30 mouse cellular contexts compared by ENCODE assay signal in genomic region chr8:84303951-84304350, GRCm38 (mm10). TPM values are rescaled to one million over a fixed set of nuclear protein-coding genes. Genes with fewer than 3 reads are reported as not detected.
DNase-seq lines count a peak whose midpoint lies in the region; ATAC-seq and TF ChIP-seq lines count a peak whose summit lies in the region.
"Had no signal": no experiment of that assay in that cellular context is flagged by ENCODE, and none has a peak within 500 bp of the region (broad histone marks: within the 10 kb centered on the region; RNA-seq: fewer than 3 reads in every experiment).

No protein-coding gene starts in this region.

- H3K27ac ChIP-seq in heart, adult 2 months: peak overlapping the region; percentile 33; the same call in 1 of the 2 replicates
- H3K27ac ChIP-seq in lung, postnatal 0 days (ENCODE audit: low read length): no peak overlapping the region
- peak overlapping the region; percentile 59; the same call in 1 of the 2 replicates for H3K27ac ChIP-seq in heart, embryonic 12.5 days (ENCODE audit: poor library complexity, severe bottlenecking)
- H3K27ac ChIP-seq in intestine, embryonic 16.5 days (ENCODE audit: low read length): no peak overlapping the region
- H3K27ac ChIP-seq: hindbrain, postnatal 0 days; liver, embryonic 13.5 days; midbrain, embryonic 12.5 days; neural tube, embryonic 12.5 days; stomach, postnatal 0 days had no signal

- 42% methylated on average over 2 of the region's 2 CpGs for whole genome bisulfite sequencing in heart, adult 2 months
- 63% methylated on average over 2 of the region's 2 CpGs for WGBS in lung, postnatal 0 days
- 56% methylated on average over 2 of the region's 2 CpGs for WGBS in lung, adult 2 months
- 48% methylated on average over 2 of the region's 2 CpGs for WGBS in heart, embryonic 12.5 days
- WGBS in intestine, embryonic 16.5 days: 73% methylated on average over 2 of the region's 2 CpGs

- H3K9me3 ChIP-seq in lung, postnatal 0 days (ENCODE audit: low read length): peaks cover 5% of the 10 kb centered on the region; the same call in 1 of the 2 replicates
- H3K9me3 ChIP-seq in heart, embryonic 12.5 days (replicated peaks): peaks cover 3% of the 10 kb centered on the region; the same call in 1 of the 2 replicates
- H3K9me3 ChIP-seq in intestine, embryonic 16.5 days (ENCODE audit: control insufficient read depth, low read length): peaks cover 4% of the 10 kb centered on the region; the same call in 1 of the 2 replicates
- H3K9me3 ChIP-seq: liver, embryonic 13.5 days had no signal

- TF ChIP-seq EP300 in heart, adult 2 months (IDR thresholded peaks at IDR 0.05; ENCODE audit: insufficient read depth, low read depth, low read length): no peak
- TF ChIP-seq EP300 in lung, postnatal 0 days (IDR thresholded peaks at IDR 0.05): no peak

- intact Hi-C loops in heart, adult 2 months (cut with DNase I): no loop called here
- intact Hi-C loops in heart, postnatal 25 days (cut with DNase I): no loop called here

- H3K36me3 ChIP-seq in heart, adult 2 months (ENCODE audit: control insufficient read depth, insufficient read depth, low read length): no peaks in the 10 kb centered on the region
- no peaks in the 10 kb centered on the region for H3K36me3 ChIP-seq in lung, postnatal 0 days (ENCODE audit: insufficient read depth, low read length)
- H3K36me3 ChIP-seq in heart, embryonic 12.5 days: no peaks in the 10 kb centered on the region
- no peaks in the 10 kb centered on the region for H3K36me3 ChIP-seq in intestine, embryonic 16.5 days (ENCODE audit: control insufficient read depth, insufficient read depth, low read length)
- H3K36me3 ChIP-seq: liver, embryonic 13.5 days; midbrain, embryonic 12.5 days; neural tube, embryonic 12.5 days had no signal

- no peak overlapping the region for H3K9ac ChIP-seq in heart, adult 2 months (ENCODE audit: low read depth, low read length)
- H3K9ac ChIP-seq in lung, postnatal 0 days (replicated peaks; ENCODE audit: low read depth): no peak overlapping the region
- no peak overlapping the region for H3K9ac ChIP-seq in heart, embryonic 12.5 days
- H3K9ac ChIP-seq in intestine, embryonic 16.5 days (ENCODE audit: low read depth, low read length): no peak overlapping the region
- H3K9ac ChIP-seq: forebrain, postnatal 0 days; liver, embryonic 13.5 days; midbrain, embryonic 12.5 days; neural tube, embryonic 12.5 days had no signal

- ATAC-seq in lung, postnatal 0 days: peak; percentile 37; the same call in 1 of the 2 replicates
- no peak for ATAC-seq in heart, embryonic 12.5 days (ENCODE audit: insufficient number of reproducible peaks, low FRiP score)
- ATAC-seq in inflammation-experienced regulatory T-cells, adult 6 months: no peak
- ATAC-seq in intestine, embryonic 16.5 days: no peak
- ATAC-seq: CD4-positive, CD25-positive, alpha-beta regulatory T cell, adult 4 months; forebrain, postnatal 0 days; hindbrain, postnatal 0 days; intestine, postnatal 0 days had no signal

- DNase-seq in heart, adult 2 months: peak in 1 of 2 experiments; percentile 10
- DNase-seq in heart, postnatal 25 days (ENCODE audit: low spot score): no peak
- DNase-seq in lung, postnatal 0 days (ENCODE audit: low spot score): peak; percentile 13
- DNase-seq in lung, adult 2 months: no peak
- peak; percentile 19 for DNase-seq in heart, postnatal 4 days
- DNase-seq: adrenal gland, postnatal 25 days; cerebellum, adult 2 months; cerebellum, postnatal 14 days; forebrain, postnatal 0 days; gastrocnemius, postnatal 14 days; kidney, adult 9 months; kidney, postnatal 10 days; layer of hippocampus, postnatal 36 days; left cerebral cortex, postnatal 4 days; liver, embryonic 13.5 days; right cerebral cortex, adult 18-20 months; thymus, adult 18-20 months; thymus, postnatal 4 days had no signal

- no peaks in the 10 kb centered on the region for H3K27me3 ChIP-seq in heart, adult 2 months (ENCODE audit: control insufficient read depth, insufficient read depth, low read length)
- no peaks in the 10 kb centered on the region for H3K27me3 ChIP-seq in lung, postnatal 0 days (replicated peaks; ENCODE audit: insufficient read depth, low read length)
- H3K27me3 ChIP-seq in heart, embryonic 12.5 days (replicated peaks): no peaks in the 10 kb centered on the region
- no peaks in the 10 kb centered on the region for H3K27me3 ChIP-seq in intestine, embryonic 16.5 days (replicated peaks; ENCODE audit: control insufficient read depth, insufficient read depth, low read length)
- H3K27me3 ChIP-seq: liver, embryonic 13.5 days; midbrain, embryonic 12.5 days; neural tube, embryonic 12.5 days had no signal

- H3K4me3 ChIP-seq in heart, adult 2 months: no peak overlapping the region
- H3K4me3 ChIP-seq in lung, postnatal 0 days (ENCODE audit: low read depth, low read length): no peak overlapping the region
- no peak overlapping the region for H3K4me3 ChIP-seq in lung, adult 2 months (replicated peaks; ENCODE audit: extremely low read depth, low read depth, low read length)
- H3K4me3 ChIP-seq in heart, embryonic 12.5 days: no peak overlapping the region
- no peak overlapping the region for H3K4me3 ChIP-seq in intestine, embryonic 16.5 days (ENCODE audit: low read length)
- H3K4me3 ChIP-seq: erythroblast, embryonic 14.5 days; liver, embryonic 13.5 days; megakaryocyte, embryonic 14.5 days; midbrain, embryonic 12.5 days; myocyte; neural tube, embryonic 12.5 days had no signal

- no peak overlapping the region for H3K4me2 ChIP-seq in lung, postnatal 0 days (replicated peaks; ENCODE audit: low read depth, low read length)
- peak overlapping the region; percentile 9; the same call in 1 of the 2 replicates for H3K4me2 ChIP-seq in heart, embryonic 12.5 days
- no peak overlapping the region for H3K4me2 ChIP-seq in intestine, embryonic 16.5 days (ENCODE audit: low read depth, low read length)
- H3K4me2 ChIP-seq: liver, embryonic 13.5 days; midbrain, embryonic 12.5 days; neural tube, embryonic 12.5 days had no signal

- no peaks in the 10 kb centered on the region for H3K79me2 ChIP-seq in heart, adult 2 months (replicated peaks; ENCODE audit: control insufficient read depth, insufficient read depth, low read length)

- no peak for TF ChIP-seq CTCF in heart, adult 2 months (IDR thresholded peaks at IDR 0.05)
- TF ChIP-seq CTCF in lung, postnatal 0 days (IDR thresholded peaks at IDR 0.05): no peak
- no peak for TF ChIP-seq CTCF in lung, adult 2 months (IDR thresholded peaks at IDR 0.05; ENCODE audit: insufficient read depth, low read length)

- H3K4me1 ChIP-seq in heart, adult 2 months (ENCODE audit: control insufficient read depth, insufficient read depth, low read length): peaks cover 3% of the 10 kb centered on the region; the same call in 1 of the 2 replicates
- 0 out of 2 replicates have a peak, but pooled peaks cover 3% of the 10 kb centered on the region for H3K4me1 ChIP-seq in lung, postnatal 0 days (ENCODE audit: insufficient read depth, low read depth, low read length)
- H3K4me1 ChIP-seq in lung, adult 2 months (ENCODE audit: control insufficient read depth, insufficient read depth, low read length): no peaks in the 10 kb centered on the region
- peaks cover 11% of the 10 kb centered on the region for H3K4me1 ChIP-seq in heart, embryonic 12.5 days (replicated peaks)
- H3K4me1 ChIP-seq in intestine, embryonic 16.5 days (ENCODE audit: control insufficient read depth, insufficient read depth, low read length): no peaks in the 10 kb centered on the region
- H3K4me1 ChIP-seq: liver, embryonic 13.5 days; megakaryocyte, embryonic 14.5 days; midbrain, embryonic 12.5 days; neural tube, embryonic 12.5 days had no signal

- no peak for TF ChIP-seq POLR2A in heart, adult 2 months (IDR thresholded peaks at IDR 0.05; ENCODE audit: insufficient read depth, low read depth, low read length)
- no peak for TF ChIP-seq POLR2A in lung, adult 2 months (IDR thresholded peaks at IDR 0.05; ENCODE audit: borderline replicate concordance, extremely low read depth, low read depth, low read length)

RNA-seq across cellular contexts. Expression of gene Ccdc130, which starts 33.8 kb away (rescaled TPM):
- 1 to 10 TPM; 5.0 to 8.1 TPM for total RNA-seq in heart, adult 2 months (2021)
- 19.9 and 20.8 TPM in 2 replicates for polyA plus RNA-seq in heart, adult 2 months (2012; rRNA removed)
- 10 to 100 TPM in 1 of 2 experiments, 1 to 10 TPM in 1; 9.2 to 10.3 TPM for total RNA-seq in heart, postnatal 25 days (2021)
- polyA plus RNA-seq in lung, postnatal 0 days (2015; fragmentation: Nextera tagmentation; extraction: Ambion mirVana): 14.7 and 17.4 TPM in 2 replicates
- polyA plus RNA-seq in lung, adult 2 months (2012; rRNA removed): 37.6 and 63.7 TPM in 2 replicates
- 15.8 and 16.1 TPM in 2 replicates for polyA plus RNA-seq in heart, embryonic 12.5 days (2016; fragmentation: Nextera tagmentation; extraction: Ambion mirVana)
- total RNA-seq in heart, postnatal 4 days (2021): 10 to 100 TPM; 11.0 to 16.2 TPM
- polyA plus RNA-seq in inflammation-experienced regulatory T-cells, adult 6 months (2017; shearing (Covaris generic)): 10 to 100 TPM; 40.4 to 53.7 (median 44.6) TPM
- 13.5 and 16.3 TPM in 2 replicates for polyA plus RNA-seq in intestine, embryonic 16.5 days (2015; fragmentation: Nextera tagmentation; extraction: Ambion mirVana)

RNA-seq across cellular contexts. Expression of gene Mri1, which starts 46.8 kb away (rescaled TPM):
- 10 to 100 TPM; 10.8 to 12.0 TPM for total RNA-seq in heart, adult 2 months (2021)
- 13.6 and 20.8 TPM in 2 replicates for polyA plus RNA-seq in heart, adult 2 months (2012; rRNA removed)
- 10 to 100 TPM; 10.2 to 10.3 TPM for total RNA-seq in heart, postnatal 25 days (2021)
- polyA plus RNA-seq in lung, postnatal 0 days (2015; fragmentation: Nextera tagmentation; extraction: Ambion mirVana): 47.4 and 56.8 TPM in 2 replicates
- polyA plus RNA-seq in lung, adult 2 months (2012; rRNA removed): 66.2 and 78.8 TPM in 2 replicates
- 48.2 and 50.9 TPM in 2 replicates for polyA plus RNA-seq in heart, embryonic 12.5 days (2016; fragmentation: Nextera tagmentation; extraction: Ambion mirVana)
- 10 to 100 TPM; 14.4 to 19.2 TPM for total RNA-seq in heart, postnatal 4 days (2021)
- polyA plus RNA-seq in inflammation-experienced regulatory T-cells, adult 6 months (2017; shearing (Covaris generic)): 10 to 100 TPM in 2 of 3 experiments, 1 to 10 TPM in 1; 7.2 to 34.3 (median 25.2) TPM
- polyA plus RNA-seq in intestine, embryonic 16.5 days (2015; fragmentation: Nextera tagmentation; extraction: Ambion mirVana): 76.0 and 77.1 TPM in 2 replicates

RNA-seq across cellular contexts. Expression of gene D8Ertd738e, which starts 54.4 kb away (rescaled TPM):
- 100 to 1,000 TPM; 206 to 249 TPM for total RNA-seq in heart, adult 2 months (2021)
- polyA plus RNA-seq in heart, adult 2 months (2012; rRNA removed): 144 and 158 TPM in 2 replicates
- 100 to 1,000 TPM; 227 to 240 TPM for total RNA-seq in heart, postnatal 25 days (2021)
- polyA plus RNA-seq in lung, postnatal 0 days (2015; fragmentation: Nextera tagmentation; extraction: Ambion mirVana): 302 and 339 TPM in 2 replicates
- 116 and 149 TPM in 2 replicates for polyA plus RNA-seq in lung, adult 2 months (2012; rRNA removed)
- polyA plus RNA-seq in heart, embryonic 12.5 days (2016; fragmentation: Nextera tagmentation; extraction: Ambion mirVana): 281 and 286 TPM in 2 replicates
- 100 to 1,000 TPM; 218 to 233 TPM for total RNA-seq in heart, postnatal 4 days (2021)
- 100 to 1,000 TPM; 351 to 392 (median 390) TPM for polyA plus RNA-seq in inflammation-experienced regulatory T-cells, adult 6 months (2017; shearing (Covaris generic))
- 292 and 296 TPM in 2 replicates for polyA plus RNA-seq in intestine, embryonic 16.5 days (2015; fragmentation: Nextera tagmentation; extraction: Ambion mirVana)

Comparison
In these comparisons a context has a peak if more than half of its experiments do, and no peak if none do; other contexts are left out.
1. DNase-seq: peak in lung, postnatal 0 days (single experiment) and heart, postnatal 4 days (single experiment); none in heart, postnatal 25 days (single experiment) and lung, adult 2 months (single experiment).
2. H3K27ac ChIP-seq: peak in heart, adult 2 months (single experiment) and heart, embryonic 12.5 days (single experiment); none in lung, postnatal 0 days (single experiment) and intestine, embryonic 16.5 days (single experiment).